Mouse (Mus musculus) bone marrow, adult 2 months (tissue): ENCODE data around the gene Mrpl23.

Experiments used
- CTCF ChIP-seq: fragments of 200-500 bp; IDR thresholded peaks from 2 replicates; pipeline ENCODE4 v1.5.1; 2011; ENCODE audit warnings: low read length, control low read depth; ENCODE audit not compliant: control insufficient read depth, insufficient read depth
- POLR2A ChIP-seq: fragments of 200-500 bp; IDR thresholded peaks from 2 replicates; pipeline ENCODE4 v1.6.1; 2011; ENCODE audit warnings: low read depth, mild to moderate bottlenecking, control low read depth, low read length, borderline replicate concordance; ENCODE audit not compliant: control insufficient read depth

GRCm38 (mm10) chr7:142547874-142548273 is 15.4 kb downstream of the Mrpl23 start:
- TF ChIP-seq POLR2A (no peak), CTCF (no peak)
